Mouse (Mus musculus) thymus, adult 2 months (tissue): Measurements from ENCODE around the gene Gse1.

ENCODE experiments used
- CTCF ChIP-seq: fragments of 200-500 bp; IDR thresholded peaks from 2 replicates; pipeline ENCODE4 v1.5.1; 2012; ENCODE audit warnings: mild to moderate bottlenecking, control low read depth, low read length, moderate library complexity, borderline replicate concordance; ENCODE audit not compliant: control insufficient read depth, poor library complexity, insufficient read depth; ENCODE audit errors: extremely low read depth
- POLR2A ChIP-seq: fragments of 200-500 bp; IDR thresholded peaks from 2 replicates; pipeline ENCODE4 v1.6.1; 2012; ENCODE audit warnings: mild to moderate bottlenecking, low read length, control low read depth, moderate library complexity; ENCODE audit not compliant: control insufficient read depth, poor library complexity, insufficient read depth; ENCODE audit errors: extremely low read depth

GRCm38 (mm10) chr8:120388246-120388645 lies 160.0 kb downstream of the Gse1 start:
- TF ChIP-seq POLR2A (no peak), CTCF (no peak)
